Mouse (Mus musculus) limb, embryonic 10.5 days (tissue): ENCODE measurements at regions not wholly inside any gene's neighbourhood (a gene's known extent, or its start where the extent isn't known, plus 50 kb on each side); places are given as distances from the start of the nearest gene placed in this dataset.

Experiments used
- DNase-seq: peaks from one replicate; pipeline ENCODE4 v3.0.0-alpha.2; 2017; ENCODE audit warnings: low spot score
- H3K27ac ChIP-seq: fragments of 300-500 bp; sonication (generic); 2 replicates; pipeline ENCODE4 v1.5.1; 2016; ENCODE audit warnings: mild to moderate bottlenecking
- H3K27me3 ChIP-seq: fragments of 300-500 bp; sonication (generic); 2 replicates; pipeline ENCODE4 v1.6.1; 2016; ENCODE audit warnings: low read depth, mild to moderate bottlenecking; ENCODE audit not compliant: poor library complexity, severe bottlenecking
- H3K36me3 ChIP-seq: fragments of 300-500 bp; sonication (generic); 2 replicates; pipeline ENCODE4 v1.6.1; 2016; ENCODE audit warnings: mild to moderate bottlenecking, moderate library complexity
- H3K4me1 ChIP-seq: fragments of 300-500 bp; sonication (generic); 2 replicates; pipeline ENCODE4 v1.6.1; 2016
- H3K4me3 ChIP-seq: fragments of 300-500 bp; sonication (generic); 2 replicates; pipeline ENCODE4 v1.5.1; 2016; ENCODE audit warnings: mild to moderate bottlenecking, moderate library complexity
- H3K9me3 ChIP-seq: fragments of 300-500 bp; sonication (generic); replicated peaks from 2 replicates; pipeline ENCODE4 v1.6.1; 2016; ENCODE audit warnings: mild to moderate bottlenecking
- WGBS: fragments of 180-500 bp; shearing (Covaris S2); methylation state at CpG from one replicate; pipeline ENCODE4 v1.1.7; 2016; 5-methylcytosine and 5-hydroxymethylcytosine counted together

DNA sequence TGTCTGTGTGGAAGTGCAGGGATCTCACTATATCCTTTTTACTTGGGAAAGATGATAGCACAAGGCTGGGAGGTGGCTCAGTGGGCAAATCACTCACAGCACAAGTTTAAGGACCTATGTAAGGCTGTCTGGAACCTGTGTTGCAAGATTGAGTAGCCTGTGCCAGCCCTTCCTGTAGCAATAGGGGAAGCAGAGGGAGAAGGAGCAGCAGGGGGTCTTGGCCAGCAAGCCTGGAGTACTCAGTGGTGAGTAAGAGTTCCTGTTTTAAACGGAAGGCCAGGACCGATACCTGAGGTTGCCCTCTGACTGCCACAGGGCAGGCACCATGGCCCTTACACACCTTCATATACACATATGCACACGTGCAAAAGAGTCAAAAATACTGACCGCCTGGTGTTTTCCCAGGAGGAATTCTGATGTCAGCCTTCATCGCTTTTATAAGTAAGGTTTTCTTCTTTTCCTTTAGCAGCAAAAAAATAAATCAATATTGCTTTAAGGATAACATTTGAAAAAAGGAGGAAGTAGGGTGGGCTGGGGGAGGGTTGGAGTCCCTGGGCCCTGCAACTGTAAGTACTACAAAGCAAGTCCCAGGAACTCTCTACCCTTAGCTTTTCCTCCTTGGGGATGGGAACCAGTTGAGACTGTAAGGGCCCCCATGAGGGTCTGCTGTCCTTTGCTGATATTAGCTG is 136.2 kb upstream of the Hdac4 start:
- 89% methylated on average over 5 of the region's 5 CpGs for WGBS
- DNase-seq = no peak
- H3K27ac ChIP-seq = no peak overlapping the region

GRCm38 (mm10) chr1:92330181-92330580 is 134.7 kb upstream of the Hdac4 start:
- 82% methylated on average over 5 of the region's 5 CpGs for WGBS
- H3K4me1 ChIP-seq = 0 out of 2 replicates have a peak, but pooled peaks cover 4% of the 10 kb centered on the region
- no peaks in the 10 kb centered on the region for H3K9me3 ChIP-seq
- no peaks in the 10 kb centered on the region for H3K27me3 ChIP-seq
- no peak overlapping the region for H3K4me3 ChIP-seq
- H3K36me3 ChIP-seq = no peaks in the 10 kb centered on the region
- H3K27ac ChIP-seq = no peak overlapping the region
- no peak for DNase-seq

More for the DNA sequence above, 136.2 kb upstream of the Hdac4 start:
- Histone ChIP-seq H3K9me3 (no peaks in the 10 kb centered on the region), H3K36me3 (no peaks in the 10 kb centered on the region), H3K27me3 (no peaks in the 10 kb centered on the region), H3K4me3 (no peak overlapping the region), H3K4me1 (0 out of 2 replicates have a peak, but pooled peaks cover 4% of the 10 kb centered on the region)

DNA sequence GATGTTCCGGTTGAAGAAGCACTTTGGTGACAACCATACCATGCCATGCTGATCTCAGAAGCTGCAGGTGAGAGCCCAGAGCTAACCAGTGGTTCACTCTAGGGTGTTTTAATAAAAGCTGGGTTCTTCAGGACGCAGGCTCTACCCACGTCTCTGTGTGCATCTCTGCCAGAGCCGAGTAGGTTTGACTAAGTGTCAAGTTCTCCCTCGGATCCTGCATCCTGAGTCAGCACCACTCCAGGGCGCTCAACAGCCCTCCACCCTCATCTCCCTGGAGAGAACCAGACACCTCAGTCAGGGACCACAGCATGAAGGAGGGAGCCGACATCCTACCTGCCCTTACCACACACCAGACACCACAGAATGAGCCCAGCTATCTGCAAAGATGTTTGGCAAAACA is 134.0 kb upstream of the Hdac4 start:
- DNase-seq = no peak
- H3K27ac ChIP-seq = no peak overlapping the region
- no peaks in the 10 kb centered on the region for H3K36me3 ChIP-seq
- 79% methylated on average over 7 of the region's 7 CpGs for whole genome bisulfite sequencing
- H3K9me3 ChIP-seq = no peaks in the 10 kb centered on the region
- 0 out of 2 replicates have a peak, but pooled peaks cover 4% of the 10 kb centered on the region for H3K4me1 ChIP-seq
- no peak overlapping the region for H3K4me3 ChIP-seq
- H3K27me3 ChIP-seq = no peaks in the 10 kb centered on the region

- Histone ChIP-seq H3K4me3 (no peak overlapping the region), H3K27me3 (no peaks in the 10 kb centered on the region), H3K27ac (no peak overlapping the region), H3K4me1 (0 out of 2 replicates have a peak, but pooled peaks cover 5% of the 10 kb centered on the region), H3K36me3 (no peaks in the 10 kb centered on the region), H3K9me3 (no peaks in the 10 kb centered on the region)
- no peak for DNase-seq
- WGBS = 93% methylated on average over 6 of the region's 6 CpGs
Observed at GRCm38 (mm10) chr1:92327141-92327540, 131.6 kb upstream of the Hdac4 start.

- WGBS = 90% methylated on average over 7 of the region's 7 CpGs
- Histone ChIP-seq H3K36me3 (no peaks in the 10 kb centered on the region), H3K4me3 (no peak overlapping the region), H3K27me3 (no peaks in the 10 kb centered on the region), H3K9me3 (no peaks in the 10 kb centered on the region), H3K4me1 (0 out of 2 replicates have a peak, but pooled peaks cover 3% of the 10 kb centered on the region), H3K27ac (no peak overlapping the region)
- DNase-seq = no peak
Observed at GRCm38 (mm10) chr1:92325281-92325680, 129.8 kb upstream of the Hdac4 start.

GRCm38 (mm10) chr1:92324091-92324950 is 128.8 kb upstream of the Hdac4 start:
- Histone ChIP-seq H3K27me3 (no peaks in the 10 kb centered on the region), H3K9me3 (no peaks in the 10 kb centered on the region), H3K36me3 (no peaks in the 10 kb centered on the region), H3K4me3 (no peak overlapping the region), H3K27ac (no peak overlapping the region), H3K4me1 (0 out of 2 replicates have a peak, but pooled peaks cover 3% of the 10 kb centered on the region)
- no peak for DNase-seq
- 69% methylated on average over 14 of the region's 14 CpGs for WGBS

DNA sequence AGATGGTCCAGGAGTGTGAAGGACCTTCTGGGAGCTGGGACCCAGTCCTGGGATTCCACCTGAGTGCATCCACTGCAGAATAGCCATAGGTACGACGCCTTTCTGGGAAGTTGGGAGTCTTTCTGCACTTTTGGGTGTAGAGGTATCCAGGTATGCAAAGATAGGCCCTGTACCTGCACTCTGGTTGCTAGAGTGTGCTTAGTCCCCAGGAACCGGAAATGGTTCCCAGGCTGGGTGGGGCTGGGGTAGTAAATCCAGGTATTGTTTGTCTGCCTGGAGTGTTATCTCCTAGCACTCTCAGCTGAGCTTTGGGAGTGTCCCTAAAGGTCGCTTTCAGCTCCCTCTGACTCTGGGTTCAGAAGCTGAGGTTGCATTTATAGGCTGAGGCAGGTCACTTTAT is 121.6 kb upstream of the Hdac4 start:
- peaks cover 5% of the 10 kb centered on the region; the same call in 1 of the 2 replicates for H3K27me3 ChIP-seq

DNA sequence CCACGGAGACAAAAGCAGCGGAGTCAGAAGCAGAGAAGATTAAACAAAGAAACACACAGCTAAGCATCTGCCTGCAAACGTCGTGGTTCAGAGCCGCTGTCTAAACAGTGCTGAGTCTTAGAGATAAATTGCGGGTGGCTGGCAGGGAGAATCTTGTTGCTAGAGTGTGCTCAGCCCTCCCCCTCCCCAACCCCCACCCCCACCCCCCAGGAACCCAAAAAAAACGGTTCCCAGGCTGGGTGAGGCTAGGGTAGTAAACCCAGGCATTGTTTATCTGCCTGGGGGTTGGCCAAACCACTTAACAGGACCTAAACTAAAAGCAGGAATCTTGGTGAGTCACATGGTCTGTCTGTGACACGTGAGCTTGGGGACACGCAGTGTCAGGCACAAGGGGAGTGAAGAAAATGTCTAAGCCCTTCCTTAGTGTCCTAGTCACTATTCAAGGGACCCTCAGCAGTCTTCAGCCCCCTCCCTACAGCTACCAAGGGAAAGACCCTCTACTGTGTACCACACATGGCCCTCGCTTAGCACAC is 120.8 kb upstream of the Hdac4 start:
- Histone ChIP-seq H3K4me3 (no peak overlapping the region), H3K27ac (peak overlapping the region; percentile 44; the same call in 1 of the 2 replicates), H3K4me1 (peaks cover 9% of the 10 kb centered on the region), H3K27me3 (peaks cover 5% of the 10 kb centered on the region; the same call in 1 of the 2 replicates), H3K36me3 (no peaks in the 10 kb centered on the region), H3K9me3 (no peaks in the 10 kb centered on the region)
- no peak for DNase-seq
- WGBS = 27% methylated on average over 10 of the region's 10 CpGs

More for the DNA sequence above, 121.6 kb upstream of the Hdac4 start:
- DNase-seq = no peak
- no peaks in the 10 kb centered on the region for H3K9me3 ChIP-seq
- 86% methylated on average over 4 of the region's 4 CpGs for WGBS
- no peaks in the 10 kb centered on the region for H3K36me3 ChIP-seq
- no peak overlapping the region for H3K27ac ChIP-seq
- peaks cover 9% of the 10 kb centered on the region for H3K4me1 ChIP-seq
- no peak overlapping the region for H3K4me3 ChIP-seq

- H3K27ac ChIP-seq = no peak overlapping the region
- H3K4me1 ChIP-seq = peaks cover 9% of the 10 kb centered on the region
- no peaks in the 10 kb centered on the region for H3K9me3 ChIP-seq
- WGBS = 90% methylated on average over 16 of the region's 16 CpGs
- no peak for DNase-seq
- no peaks in the 10 kb centered on the region for H3K36me3 ChIP-seq
- H3K27me3 ChIP-seq = peaks cover 5% of the 10 kb centered on the region; the same call in 1 of the 2 replicates
- H3K4me3 ChIP-seq = no peak overlapping the region
Observed at GRCm38 (mm10) chr1:92313001-92313597, 117.6 kb upstream of the Hdac4 start.

GRCm38 (mm10) chr1:92309883-92310282 is 114.4 kb upstream of the Hdac4 start:
- DNase-seq = no peak
- Histone ChIP-seq H3K9me3 (no peaks in the 10 kb centered on the region), H3K4me3 (no peak overlapping the region), H3K36me3 (no peaks in the 10 kb centered on the region), H3K4me1 (no peaks in the 10 kb centered on the region), H3K27me3 (no peaks in the 10 kb centered on the region), H3K27ac (no peak overlapping the region)
- WGBS = 90% methylated on average over 2 of the region's 2 CpGs

GRCm38 (mm10) chr1:92309381-92309780 is 113.9 kb upstream of the Hdac4 start:
- Histone ChIP-seq H3K27me3 (no peaks in the 10 kb centered on the region), H3K36me3 (no peaks in the 10 kb centered on the region), H3K4me1 (no peaks in the 10 kb centered on the region), H3K9me3 (no peaks in the 10 kb centered on the region), H3K4me3 (no peak overlapping the region), H3K27ac (no peak overlapping the region)
- WGBS = 94% methylated on average over 6 of the region's 6 CpGs
- no peak for DNase-seq

DNA sequence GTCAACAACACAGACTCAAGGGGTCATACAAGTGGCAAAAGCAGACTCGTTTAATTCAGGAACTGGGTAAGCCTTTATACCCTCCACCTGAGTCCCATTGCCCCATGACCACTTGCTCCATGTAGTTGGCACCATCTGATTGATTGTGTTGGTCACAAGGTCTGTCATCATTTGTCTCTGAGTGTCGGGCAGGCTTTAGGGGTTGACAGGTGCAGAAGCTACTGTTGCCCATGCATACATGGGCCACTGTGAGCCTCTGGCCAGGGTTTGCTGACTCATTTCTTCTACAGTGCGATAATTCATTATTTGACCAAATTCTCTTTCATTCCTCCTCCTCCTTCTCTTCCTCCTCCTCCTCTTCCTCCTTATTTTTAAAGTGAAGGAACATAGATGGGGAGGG is 113.0 kb upstream of the Hdac4 start:
- Histone ChIP-seq H3K9me3 (no peaks in the 10 kb centered on the region), H3K27me3 (no peaks in the 10 kb centered on the region), H3K36me3 (no peaks in the 10 kb centered on the region), H3K4me1 (no peaks in the 10 kb centered on the region), H3K27ac (no peak overlapping the region), H3K4me3 (no peak overlapping the region)
- 83% methylated on average over 3 of the region's 3 CpGs for WGBS
- DNase-seq = no peak
